Mouse (Mus musculus) myocyte (in vitro differentiated cells): ENCODE data around the gene Eml6.

ENCODE experiments used
- MAX ChIP-seq: IDR thresholded peaks from one replicate; pipeline ENCODE4 v1.6.1; 2011; ENCODE audit warnings: low read depth, mild to moderate bottlenecking, control low read depth
- POLR2A ChIP-seq: IDR thresholded peaks from one replicate; pipeline ENCODE4 v1.6.1; 2011; ENCODE audit warnings: low read depth, mild to moderate bottlenecking, control low read depth, moderate library complexity; ENCODE audit not compliant: insufficient read length
- TCF12 ChIP-seq: IDR thresholded peaks from one replicate; pipeline ENCODE4 v1.6.1; 2011; ENCODE audit warnings: mild to moderate bottlenecking, control low read depth; ENCODE audit not compliant: poor library complexity, insufficient read depth, severe bottlenecking

GRCm38 (mm10) chr11:29748750-29749467, 276.9 kb downstream of the Eml6 start:
- TF ChIP-seq POLR2A, result no peak
- TF ChIP-seq TCF12, result no peak
- no peak for TF ChIP-seq MAX
